Mouse (Mus musculus): ENCODE data around the gene Ctnnd2. TPM values are rescaled to one million over a fixed set of nuclear protein-coding genes. Genes with fewer than 3 reads are reported as not detected.

The Ctnnd2 gene
- total RNA-seq, 4 experiments from 2014 or later = not detected

DNA sequence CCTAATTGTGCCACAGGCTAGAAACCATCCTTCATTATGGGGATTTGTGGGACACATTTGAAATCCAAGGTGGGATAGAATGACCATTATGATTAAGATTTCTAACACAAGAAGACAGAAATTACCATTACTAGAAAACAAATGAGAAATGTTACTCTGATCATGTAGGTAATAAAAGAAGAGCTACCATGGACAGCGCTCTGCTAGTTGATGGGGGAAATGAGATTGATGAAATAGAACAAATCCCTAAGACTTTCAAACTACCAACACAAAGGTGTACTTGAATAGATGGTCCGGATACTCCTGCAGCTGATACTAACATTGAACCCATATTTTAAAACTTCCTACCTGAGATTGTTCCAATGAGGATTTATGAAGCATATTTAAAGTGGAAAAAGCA lies 68.5 kb downstream of the Ctnnd2 start:
- no peak for DNase-seq (ENCODE audit: low spot score in 2 of 2)

DNA sequence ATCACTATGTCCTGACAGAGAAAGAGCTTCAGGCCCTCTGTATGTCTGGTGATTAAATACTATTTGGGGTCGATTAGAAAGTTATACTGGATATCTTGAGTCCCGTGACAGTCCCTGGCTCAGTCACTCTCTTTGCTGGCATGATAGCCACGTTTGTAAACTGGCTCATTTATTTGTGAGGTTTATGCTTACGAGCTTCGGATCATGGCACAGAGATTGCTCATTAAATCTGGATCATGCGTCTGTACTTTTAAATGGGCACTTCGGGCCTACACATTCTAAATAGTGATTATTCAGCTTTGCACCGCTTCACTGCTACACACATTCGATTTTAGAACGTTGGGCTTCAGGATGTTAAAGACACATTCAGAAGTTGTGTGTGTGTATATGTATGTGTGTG lies 96.4 kb downstream of the Ctnnd2 start:
- no peak for DNase-seq (ENCODE audit: low spot score in 2 of 2)

DNA sequence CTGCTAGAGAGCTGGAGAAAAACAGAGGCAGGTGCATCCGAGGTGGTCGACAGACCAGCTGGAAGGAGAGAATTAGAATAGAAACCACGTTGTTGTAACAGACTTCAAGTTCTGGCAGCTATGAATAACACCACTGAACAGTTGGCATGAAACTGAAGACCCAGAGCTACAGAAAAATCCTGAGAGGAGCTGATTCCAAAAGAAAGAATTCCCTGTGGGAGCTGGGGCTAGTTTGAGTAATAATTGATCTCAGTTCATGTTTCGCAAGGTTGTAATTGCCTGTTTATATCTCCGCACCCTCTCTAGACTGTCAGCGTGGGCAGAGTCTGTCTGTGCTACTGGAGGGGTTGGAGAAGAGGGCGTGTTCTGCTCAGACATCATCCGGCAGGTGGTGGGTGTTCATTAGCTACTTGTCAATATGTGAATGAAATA lies 98.8 kb downstream of the Ctnnd2 start:
- no peak for DNase-seq (ENCODE audit: low spot score in 2 of 2)

- no peak for DNase-seq (ENCODE audit: low spot score in 2 of 2)
These were observed 99.9 kb downstream of the Ctnnd2 start for GRCm38 (mm10) chr15:30272326-30272725.

DNA sequence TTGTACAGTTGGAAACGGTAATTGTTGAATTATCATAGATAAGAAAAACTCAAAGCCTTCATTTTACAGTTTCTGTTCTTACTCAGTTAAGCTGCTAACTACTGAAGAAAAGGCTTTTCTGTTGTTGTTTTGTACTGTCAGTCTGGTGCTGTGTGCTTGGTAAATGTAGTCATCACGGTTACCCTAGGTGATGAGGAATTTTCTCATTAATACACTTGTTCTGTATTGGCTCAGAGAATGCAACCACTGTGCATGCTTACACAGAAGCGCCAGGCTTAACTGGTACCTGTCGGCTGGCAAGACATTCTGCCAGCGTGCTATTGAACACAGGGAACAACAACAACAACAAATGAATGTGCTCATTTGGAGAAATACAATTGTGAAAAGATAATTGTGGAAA lies 103.3 kb downstream of the Ctnnd2 start:
- no peak for DNase-seq (ENCODE audit: low spot score in 2 of 2)

GRCm38 (mm10) chr15:30276691-30277090 lies 104.3 kb downstream of the Ctnnd2 start:
- DNase-seq (ENCODE audit: low spot score in 2 of 2) = no peak

DNA sequence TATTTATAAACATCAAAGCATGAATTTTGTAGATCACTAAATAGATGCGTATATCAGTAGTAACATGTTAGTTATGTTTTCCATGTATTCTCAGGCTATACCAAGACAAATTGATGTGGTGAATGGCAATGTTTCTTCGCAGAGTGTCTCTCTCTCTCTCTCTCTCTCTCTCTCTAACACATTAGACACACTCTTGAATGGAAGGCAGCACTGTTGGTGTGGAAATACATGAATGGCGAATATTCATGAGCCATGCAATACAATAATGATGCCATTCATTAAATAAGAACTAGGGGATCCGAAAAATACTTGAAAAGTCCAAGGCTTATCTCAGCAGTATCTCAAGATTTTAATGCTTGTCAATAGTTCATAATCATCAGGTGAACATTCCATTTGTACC lies 106.2 kb downstream of the Ctnnd2 start:
- no peak for DNase-seq (ENCODE audit: low spot score in 2 of 2)

DNA sequence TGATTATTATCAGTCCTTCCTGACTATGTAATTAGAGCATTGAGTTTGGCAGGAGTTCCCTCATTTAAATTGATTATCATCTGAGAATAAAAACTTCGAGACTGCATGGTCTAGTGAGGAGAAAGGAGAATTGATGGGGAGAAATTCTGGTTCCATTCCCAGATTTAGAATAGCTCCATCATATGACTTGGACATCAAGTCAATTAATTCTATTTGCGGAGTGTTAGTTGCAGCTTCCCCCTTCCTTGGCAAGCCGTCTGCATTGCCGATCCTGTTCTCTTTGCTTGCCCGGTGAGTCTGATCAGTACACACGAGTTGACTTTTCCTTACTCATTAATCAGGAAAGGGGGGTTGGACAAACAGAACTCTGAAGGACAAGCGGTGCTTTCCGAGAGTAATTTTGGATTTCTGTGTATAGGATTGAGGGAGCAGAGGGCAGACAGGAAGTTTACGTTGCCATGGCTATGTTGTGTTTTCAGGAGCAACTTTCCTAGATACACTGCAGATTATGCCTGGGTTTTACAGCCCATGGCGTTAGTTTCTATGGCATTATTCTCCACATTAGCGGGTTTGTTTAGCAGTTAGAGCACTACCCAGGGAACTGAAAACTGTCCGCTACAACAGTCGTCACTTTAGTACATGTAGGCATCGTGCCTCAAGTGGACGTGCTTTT lies 113.3 kb downstream of the Ctnnd2 start:
- DNase-seq (ENCODE audit: low spot score in 2 of 2) = no peak

GRCm38 (mm10) chr15:30286245-30286642 lies 113.9 kb downstream of the Ctnnd2 start:
- DNase-seq (ENCODE audit: low spot score in 2 of 2) = no peak

GRCm38 (mm10) chr15:30302824-30303223 lies 130.4 kb downstream of the Ctnnd2 start:
- no peak for DNase-seq (ENCODE audit: low spot score in 2 of 2)

DNA sequence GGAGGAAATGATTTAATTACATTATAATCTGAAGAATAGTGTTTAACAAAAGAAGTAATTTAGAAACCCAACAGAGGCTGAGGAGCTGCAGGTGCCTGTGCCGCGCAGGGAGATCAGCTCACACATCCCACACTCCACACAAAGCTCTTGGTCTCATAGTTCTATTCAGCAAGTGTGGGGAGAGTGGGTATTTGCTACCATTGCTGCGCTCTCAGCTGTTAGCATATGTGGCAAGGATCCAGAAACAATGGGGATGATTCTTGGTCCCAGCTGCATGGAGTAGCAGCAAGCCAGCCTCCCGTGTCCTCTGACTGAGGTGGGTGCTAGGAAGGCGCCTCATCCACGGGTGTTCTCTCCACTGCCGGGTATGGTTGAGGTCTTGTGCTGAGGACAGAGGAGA lies 134.0 kb downstream of the Ctnnd2 start:
- no peak for DNase-seq (ENCODE audit: low spot score in 2 of 2)

GRCm38 (mm10) chr15:30322543-30322942 lies 150.2 kb downstream of the Ctnnd2 start:
- DNase-seq (ENCODE audit: low spot score in 2 of 2) = no peak

DNA sequence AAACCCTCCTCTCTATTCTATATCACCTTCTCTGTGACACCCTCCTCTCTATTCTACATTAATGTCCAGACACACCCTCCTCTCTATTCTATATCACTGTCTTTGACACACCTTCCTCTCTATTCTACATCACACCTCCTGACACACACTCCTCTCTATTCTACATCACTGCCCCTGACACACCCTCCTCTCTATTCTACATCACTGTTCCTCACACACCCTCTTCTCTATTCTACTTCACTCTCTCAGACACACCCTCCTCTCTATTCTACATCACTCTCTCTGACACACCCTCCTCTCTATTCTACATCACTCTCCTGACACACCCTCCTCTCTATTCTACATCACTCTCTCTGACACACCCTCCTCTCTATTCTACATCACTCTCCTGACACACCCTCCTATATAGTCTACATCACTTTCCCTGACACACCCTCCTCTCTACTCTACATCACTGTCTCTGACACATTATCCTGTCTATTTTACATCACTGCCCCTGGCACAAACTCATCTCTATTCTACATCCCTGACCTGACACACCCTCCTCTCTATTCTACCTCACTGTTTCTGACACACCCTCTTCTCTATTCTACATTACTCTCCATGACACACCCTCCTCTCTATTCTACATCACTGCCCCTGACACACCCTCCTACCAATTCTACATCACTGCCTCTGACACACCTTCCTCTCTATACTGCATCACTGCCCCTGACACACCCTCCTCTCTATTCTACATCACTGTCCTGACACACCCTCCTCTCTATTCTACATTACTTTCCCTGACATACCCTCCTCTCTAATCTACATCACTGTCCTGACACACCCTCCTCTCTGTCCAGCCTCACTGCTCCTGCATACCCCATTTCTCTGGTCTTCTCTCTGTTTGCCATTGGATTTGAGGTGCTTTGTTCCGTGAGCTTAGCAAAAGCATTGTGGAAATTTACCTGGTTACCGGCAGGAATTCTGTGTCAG lies 161.2 kb downstream of the Ctnnd2 start:
- no peak for DNase-seq (ENCODE audit: low spot score in 2 of 2)

- no peak for DNase-seq (ENCODE audit: low spot score in 2 of 2)
These were observed 166.3 kb downstream of the Ctnnd2 start for GRCm38 (mm10) chr15:30338585-30339197.

DNA sequence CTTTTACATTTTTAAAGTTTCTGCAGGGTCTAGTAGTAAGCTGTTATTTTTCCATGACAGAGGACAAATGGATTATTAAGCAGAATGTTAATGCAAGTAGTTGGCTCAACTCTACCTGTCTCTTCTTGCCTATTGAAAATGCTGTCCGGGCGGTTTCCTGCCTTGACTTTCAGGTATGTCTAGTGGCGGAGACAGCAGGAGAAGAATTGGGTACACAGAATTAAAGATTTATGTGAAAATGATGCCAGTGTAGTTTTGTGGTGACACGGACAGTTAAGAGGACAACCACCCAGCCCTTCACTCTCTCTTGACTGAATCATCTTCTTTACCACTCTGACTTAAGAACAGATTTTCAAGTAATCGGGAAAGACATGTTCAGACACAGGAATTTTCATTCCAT lies 173.4 kb downstream of the Ctnnd2 start:
- no peak for DNase-seq (ENCODE audit: low spot score in 2 of 2)

GRCm38 (mm10) chr15:30364491-30364890 lies 192.1 kb downstream of the Ctnnd2 start:
- no peak for DNase-seq (ENCODE audit: low spot score in 2 of 2)

DNA sequence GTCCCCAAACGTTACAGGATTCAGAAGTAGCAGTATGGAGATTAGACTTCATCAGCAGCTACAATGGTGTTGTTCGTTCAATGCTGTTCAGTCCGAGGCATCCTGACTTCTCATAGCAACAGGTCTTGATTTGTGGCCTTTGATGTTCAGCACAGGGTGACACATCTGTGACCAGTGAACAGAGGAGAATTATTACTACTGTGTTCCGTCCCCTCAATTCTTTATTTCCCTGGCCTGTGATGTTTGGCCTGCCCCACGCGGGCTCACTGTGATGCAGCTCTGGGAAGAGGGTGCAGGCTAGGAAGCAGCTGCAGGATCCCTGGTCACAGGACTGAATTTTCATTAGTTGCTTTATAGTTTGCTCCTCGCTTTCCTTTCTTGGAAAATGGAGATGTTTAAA lies 197.6 kb downstream of the Ctnnd2 start:
- no peak for DNase-seq (ENCODE audit: low spot score in 2 of 2)

DNA sequence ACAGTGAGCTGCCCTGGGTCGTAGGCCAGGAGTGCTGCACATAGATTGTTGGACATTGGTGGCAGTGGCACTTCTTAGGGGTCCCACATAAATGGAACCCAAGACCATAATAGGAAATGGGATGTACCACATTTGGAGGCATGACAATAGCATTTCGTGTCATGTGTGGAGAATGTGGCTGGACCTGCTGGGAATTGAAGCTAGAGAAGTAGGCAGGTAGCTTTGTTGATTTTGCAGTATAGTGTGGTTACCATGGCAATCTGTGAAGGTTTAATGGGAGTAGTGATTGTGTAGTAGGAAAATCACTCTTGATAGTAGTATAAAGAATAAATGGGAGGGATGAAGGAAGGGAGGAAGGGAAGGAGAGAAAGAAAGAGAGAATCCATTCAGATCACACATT lies 198.8 kb downstream of the Ctnnd2 start:
- DNase-seq (ENCODE audit: low spot score in 2 of 2) = no peak

- DNase-seq (ENCODE audit: low spot score in 2 of 2) = no peak
These were observed 201.3 kb downstream of the Ctnnd2 start for GRCm38 (mm10) chr15:30373654-30374215.

DNA sequence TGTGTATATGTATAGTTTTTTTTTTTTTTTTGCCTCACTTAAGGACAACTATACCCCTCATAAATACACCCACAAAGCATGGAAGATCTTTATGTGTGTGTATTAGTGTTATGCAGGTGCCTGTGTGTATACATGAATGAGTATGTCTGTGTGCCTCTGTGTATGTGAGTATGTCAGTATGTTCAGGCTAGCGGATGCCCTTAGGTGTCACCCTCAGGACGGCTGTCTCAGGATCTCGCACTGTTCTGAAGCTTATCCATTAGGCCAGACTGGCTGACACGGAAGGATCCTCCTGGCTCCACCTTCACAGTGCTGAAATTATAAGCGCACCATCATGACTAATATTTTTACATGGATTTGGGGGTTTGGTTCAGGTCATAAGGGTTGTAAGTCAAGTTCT lies 202.5 kb downstream of the Ctnnd2 start:
- DNase-seq (ENCODE audit: low spot score in 2 of 2) = no peak

DNA sequence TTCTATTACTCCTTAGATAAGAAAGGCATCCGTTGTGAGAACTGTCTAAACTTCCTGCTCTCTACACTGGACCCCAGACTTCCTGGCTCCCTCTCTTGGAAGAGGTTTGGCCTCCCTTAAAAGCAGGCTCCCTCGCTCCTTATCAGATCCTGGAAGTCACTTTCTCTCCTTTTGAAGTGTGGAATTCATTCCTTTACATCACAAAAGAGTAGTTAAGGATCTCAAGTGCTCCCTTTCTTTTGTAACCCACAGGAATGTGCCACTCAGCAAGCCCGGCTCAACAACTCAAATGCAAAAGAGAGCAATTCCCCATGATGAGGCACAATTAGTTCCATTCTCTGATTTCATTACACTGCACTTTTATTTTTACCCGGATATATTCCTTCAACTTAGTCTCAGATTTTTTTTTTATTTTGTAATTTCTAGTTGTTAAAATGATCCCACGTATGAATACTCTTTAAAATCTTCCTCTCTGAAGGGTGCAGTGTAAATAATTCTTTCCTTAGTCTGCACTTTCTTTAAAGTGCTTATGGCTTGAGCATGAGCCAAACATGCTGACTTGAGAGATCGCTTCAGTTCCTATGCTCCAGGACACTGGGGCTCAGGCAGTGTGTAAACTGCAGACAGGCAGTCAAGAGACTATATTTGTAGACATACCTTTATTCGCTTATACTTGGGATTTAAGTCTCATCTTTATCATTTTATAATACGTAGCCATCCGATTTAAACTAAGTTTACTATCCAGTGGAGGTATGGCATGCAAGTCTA lies 210.9 kb downstream of the Ctnnd2 start:
- DNase-seq (ENCODE audit: low spot score in 2 of 2) = no peak
